Mouse (Mus musculus) liver, embryonic 12.5 days (tissue): ENCODE data around the gene Sbk2. TPM values are rescaled to one million over a fixed set of nuclear protein-coding genes. Genes with fewer than 3 reads are reported as not detected.
A peak's percentile ranks its signal among the peaks of the same experiment; 100 is the strongest.

Experiments used
- ATAC-seq: fragments of 200-750 bp; cut with Nextera tagmentation; 2 replicates; pipeline ENCODE4 v1.8.0; 2017; ENCODE audit warnings: moderate number of reproducible peaks, mild to moderate bottlenecking, moderate library complexity
- H3K27ac ChIP-seq: fragments of 300-500 bp; sonication (generic); 2 replicates; pipeline ENCODE4 v1.5.1; 2016; ENCODE audit warnings: mild to moderate bottlenecking
- H3K27me3 ChIP-seq: fragments of 300-500 bp; sonication (generic); replicated peaks from 2 replicates; pipeline ENCODE4 v1.6.1; 2016; ENCODE audit warnings: mild to moderate bottlenecking, moderate library complexity
- H3K36me3 ChIP-seq: fragments of 300-500 bp; sonication (generic); 2 replicates; pipeline ENCODE4 v1.6.1; 2016; ENCODE audit warnings: mild to moderate bottlenecking, moderate library complexity
- H3K4me1 ChIP-seq: fragments of 300-500 bp; sonication (generic); 2 replicates; pipeline ENCODE4 v1.6.1; 2016
- H3K4me2 ChIP-seq: fragments of 300-500 bp; sonication (generic); 2 replicates; pipeline ENCODE4 v1.6.1; 2016; ENCODE audit warnings: mild to moderate bottlenecking, moderate library complexity
- H3K4me3 ChIP-seq: fragments of 300-500 bp; sonication (generic); 2 replicates; pipeline ENCODE4 v1.5.1; 2016; ENCODE audit warnings: mild to moderate bottlenecking, moderate library complexity
- H3K9ac ChIP-seq: fragments of 300-500 bp; sonication (generic); 2 replicates; pipeline ENCODE4 v1.6.1; 2016; ENCODE audit warnings: mild to moderate bottlenecking, moderate library complexity
- H3K9me3 ChIP-seq: fragments of 300-500 bp; sonication (generic); replicated peaks from 2 replicates; pipeline ENCODE4 v1.6.1; 2016; ENCODE audit warnings: mild to moderate bottlenecking, moderate library complexity
- WGBS: fragments of 180-500 bp; shearing (Covaris S2); methylation state at CpG from one replicate; pipeline ENCODE4 v1.1.7; 2016; ENCODE audit not compliant: insufficient replicate concordance; 5-methylcytosine and 5-hydroxymethylcytosine counted together
- polyA plus RNA-seq: library from polyadenylated mRNA; unstranded; fragments of >200 nt; fragmentation: Nextera tagmentation; extraction: Ambion mirVana; gene quantifications from 2 replicates; pipeline ENCODE4 v1.2.1, GENCODE M21; 2016

The Sbk2 gene
- polyA plus RNA-seq, 1 experiment from 2014 or later = not detected

DNA sequence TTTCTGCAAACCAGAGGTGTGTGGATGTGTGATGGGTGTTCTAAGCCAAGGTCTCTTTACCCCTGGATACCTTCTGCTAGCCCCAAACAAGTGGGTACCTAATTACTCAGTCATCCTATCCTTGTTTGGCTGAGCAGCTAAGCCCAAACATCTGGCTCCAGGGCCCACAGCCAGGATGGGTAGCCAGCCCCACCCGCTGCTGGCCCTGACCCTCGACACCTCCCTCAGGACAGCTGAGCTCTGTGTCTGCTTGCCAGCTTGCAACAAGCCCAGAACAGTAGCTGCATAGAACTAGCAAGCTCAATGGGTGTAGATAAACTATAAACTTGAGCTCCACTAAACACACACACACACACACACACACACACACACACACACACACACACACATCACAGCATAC is 16.4 kb downstream of the Sbk2 start:
- Histone ChIP-seq H3K4me3 (no peak overlapping the region), H3K4me2 (no peak overlapping the region), H3K9me3 (no peaks in the 10 kb centered on the region; the same call in 1 of the 2 replicates), H3K27me3 (peaks cover 7% of the 10 kb centered on the region; the same call in 1 of the 2 replicates), H3K9ac (no peak overlapping the region), H3K4me1 (no peaks in the 10 kb centered on the region), H3K27ac (no peak overlapping the region), H3K36me3 (no peaks in the 10 kb centered on the region)
- ATAC-seq = no peak
- 51% methylated on average over 2 of the region's 2 CpGs for WGBS

DNA sequence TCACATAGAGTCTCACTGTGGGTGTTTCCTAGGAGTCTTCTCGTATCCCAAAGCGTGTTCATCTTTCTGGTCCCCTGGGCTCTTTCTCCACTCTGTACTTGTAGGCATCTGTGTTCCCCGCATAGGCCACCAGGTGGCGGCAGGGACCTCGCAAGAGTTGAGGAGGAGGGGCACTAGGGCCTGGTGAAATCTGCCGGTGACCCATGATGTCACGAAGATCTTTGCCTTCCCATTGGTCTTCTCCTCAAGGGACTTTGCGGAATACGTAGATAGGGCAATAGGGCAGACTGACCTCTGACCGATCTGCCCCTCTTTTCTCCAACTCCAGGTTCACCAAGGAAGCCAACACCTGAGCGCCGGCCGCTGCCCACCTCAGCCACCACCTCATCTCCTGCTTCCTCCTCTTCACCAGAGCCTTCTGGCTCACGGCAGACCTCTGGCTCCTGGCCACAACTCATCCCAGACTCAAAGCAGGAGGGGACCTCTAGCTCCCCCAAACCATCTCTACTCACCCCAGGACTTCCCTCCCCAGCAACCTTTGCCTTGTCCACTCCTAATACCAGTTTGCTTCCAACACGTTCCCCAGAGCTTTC is 20.9 kb downstream of the Sbk2 start:
- no peaks in the 10 kb centered on the region for H3K36me3 ChIP-seq
- peak overlapping the region; percentile 59 for H3K4me2 ChIP-seq
- H3K27me3 ChIP-seq = peaks cover 22% of the 10 kb centered on the region
- H3K4me3 ChIP-seq = peak overlapping the region; percentile 25
- WGBS = 11% methylated on average over 15 of the region's 15 CpGs
- no peaks in the 10 kb centered on the region for H3K4me1 ChIP-seq
- peak; percentile 77 for ATAC-seq
- no peaks in the 10 kb centered on the region for H3K9me3 ChIP-seq
- no peak overlapping the region for H3K27ac ChIP-seq
- H3K9ac ChIP-seq = no peak overlapping the region

DNA sequence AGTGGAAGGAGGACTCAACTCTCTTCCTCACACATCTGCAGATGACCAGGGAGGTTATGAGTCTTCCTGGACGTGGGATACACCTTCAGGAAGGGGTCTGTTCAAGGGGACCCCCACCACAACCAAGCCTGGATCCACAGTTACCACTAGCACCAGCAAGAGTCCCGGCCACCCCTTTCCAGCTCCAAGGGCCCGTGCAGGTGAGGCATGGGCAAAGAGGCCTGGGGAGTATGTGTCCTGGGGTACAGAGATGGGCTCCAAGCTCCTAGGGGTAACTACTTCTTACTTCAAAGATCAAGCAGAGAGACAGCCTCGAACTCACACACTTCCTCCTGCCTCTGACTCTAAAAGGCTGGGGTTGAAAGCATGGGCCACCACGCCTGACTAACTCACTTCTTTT is 21.5 kb downstream of the Sbk2 start:
- no peaks in the 10 kb centered on the region for H3K4me1 ChIP-seq
- no peaks in the 10 kb centered on the region for H3K36me3 ChIP-seq
- H3K9ac ChIP-seq = no peak overlapping the region
- no peak overlapping the region for H3K4me3 ChIP-seq
- peaks cover 22% of the 10 kb centered on the region for H3K27me3 ChIP-seq
- no peak overlapping the region for H3K4me2 ChIP-seq
- no peaks in the 10 kb centered on the region for H3K9me3 ChIP-seq
- WGBS = 28% methylated on average over 5 of the region's 5 CpGs
- no peak overlapping the region for H3K27ac ChIP-seq
- ATAC-seq = no peak

DNA sequence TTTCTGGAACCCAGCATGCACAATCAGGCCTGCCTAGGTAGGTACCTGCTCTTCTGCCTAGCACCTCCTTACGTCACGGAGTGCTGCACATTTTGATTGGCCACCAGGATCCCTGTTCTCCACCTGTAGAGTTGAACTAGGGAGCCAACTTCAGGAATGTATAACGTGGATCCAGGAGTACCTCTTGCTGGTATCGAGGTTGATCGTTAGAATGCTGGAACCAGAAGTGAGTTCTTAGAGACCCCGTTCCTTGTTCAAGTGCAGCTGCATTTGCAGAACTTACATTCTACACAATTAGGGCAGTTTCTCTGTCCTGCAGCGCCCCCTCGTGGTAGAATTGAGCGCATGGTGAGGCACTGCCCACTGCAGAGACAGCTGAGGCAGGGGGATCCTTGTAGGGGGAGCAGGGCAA is 24.1 kb downstream of the Sbk2 start:
- no peak for ATAC-seq
- 16% methylated on average over 9 of the region's 9 CpGs for WGBS
- Histone ChIP-seq H3K4me3 (no peak overlapping the region), H3K27ac (no peak overlapping the region), H3K27me3 (peaks cover 20% of the 10 kb centered on the region), H3K4me2 (no peak overlapping the region), H3K9me3 (no peaks in the 10 kb centered on the region), H3K9ac (no peak overlapping the region), H3K36me3 (no peaks in the 10 kb centered on the region), H3K4me1 (no peaks in the 10 kb centered on the region)

DNA sequence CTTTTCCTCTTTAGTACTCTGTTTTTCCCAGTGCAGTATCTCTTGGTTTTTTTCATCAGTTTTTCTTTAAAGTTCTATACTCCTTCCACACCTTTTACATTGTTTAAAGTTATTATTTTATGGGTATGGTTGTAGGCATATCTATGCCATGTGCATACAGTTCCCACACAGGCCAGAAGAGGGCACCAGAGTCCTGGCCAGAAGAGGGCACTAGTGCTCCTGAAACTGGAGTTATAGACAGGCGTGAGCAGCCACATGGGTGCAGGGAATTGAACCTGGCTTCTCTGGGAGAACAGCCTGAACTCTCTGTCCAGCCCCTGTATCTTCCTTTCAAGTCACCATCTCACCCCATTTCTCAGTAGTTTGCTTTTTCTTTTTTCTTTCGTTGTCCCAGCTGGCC is 25.8 kb downstream of the Sbk2 start:
- no peaks in the 10 kb centered on the region for H3K4me1 ChIP-seq
- H3K27ac ChIP-seq = no peak overlapping the region
- no peaks in the 10 kb centered on the region for H3K36me3 ChIP-seq
- H3K4me3 ChIP-seq = no peak overlapping the region
- WGBS = 15% methylated on average over 2 of the region's 2 CpGs
- no peak for ATAC-seq
- H3K4me2 ChIP-seq = no peak overlapping the region
- peaks cover 20% of the 10 kb centered on the region for H3K27me3 ChIP-seq
- H3K9ac ChIP-seq = no peak overlapping the region
- no peaks in the 10 kb centered on the region for H3K9me3 ChIP-seq

DNA sequence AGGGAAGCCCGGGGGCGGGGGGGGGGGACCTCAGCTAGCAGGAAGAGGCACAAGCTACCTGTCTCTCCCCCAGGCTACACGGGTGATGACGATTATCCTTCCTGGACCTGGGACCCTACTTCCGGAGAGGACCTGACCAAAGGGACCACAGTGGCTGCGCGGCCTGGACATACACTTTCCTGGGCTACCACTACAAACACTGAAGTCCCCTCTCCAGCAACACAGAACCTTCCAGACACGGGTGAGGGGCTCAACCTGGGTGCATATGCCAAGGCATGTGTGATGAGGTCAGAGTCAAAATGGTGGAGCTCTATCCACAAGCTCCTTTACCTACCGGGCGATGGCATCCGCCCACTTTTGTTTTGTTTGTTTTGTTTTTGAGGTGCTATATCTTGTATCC is 26.8 kb downstream of the Sbk2 start:
- no peak for ATAC-seq
- Histone ChIP-seq H3K36me3 (no peaks in the 10 kb centered on the region), H3K4me3 (no peak overlapping the region), H3K9me3 (no peaks in the 10 kb centered on the region), H3K27me3 (peaks cover 18% of the 10 kb centered on the region), H3K9ac (no peak overlapping the region), H3K27ac (no peak overlapping the region), H3K4me1 (no peaks in the 10 kb centered on the region), H3K4me2 (no peak overlapping the region)
- WGBS = 60% methylated on average over 11 of the region's 11 CpGs

DNA sequence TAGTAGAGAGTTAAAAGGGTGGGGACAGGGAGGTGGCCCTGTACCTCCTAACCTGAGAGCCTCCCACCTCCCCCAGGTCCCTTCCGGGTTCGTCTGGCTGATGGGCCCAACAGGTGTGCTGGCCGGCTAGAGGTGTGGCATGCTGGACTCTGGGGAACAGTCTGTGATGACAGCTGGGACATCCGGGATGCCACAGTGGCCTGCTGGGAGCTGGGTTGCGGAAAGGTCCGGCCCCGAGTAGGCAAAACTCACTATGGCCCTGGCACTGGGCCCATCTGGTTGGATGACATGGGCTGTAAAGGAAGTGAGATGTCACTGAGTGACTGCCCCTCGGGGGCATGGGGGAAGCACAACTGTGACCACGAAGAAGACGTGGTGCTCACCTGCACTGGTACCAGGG is 27.4 kb downstream of the Sbk2 start:
- Histone ChIP-seq H3K27me3 (peaks cover 14% of the 10 kb centered on the region; the same call in 1 of the 2 replicates), H3K9ac (no peak overlapping the region), H3K27ac (no peak overlapping the region), H3K9me3 (no peaks in the 10 kb centered on the region), H3K4me1 (no peaks in the 10 kb centered on the region), H3K36me3 (no peaks in the 10 kb centered on the region), H3K4me3 (no peak overlapping the region), H3K4me2 (no peak overlapping the region)
- 63% methylated on average over 10 of the region's 10 CpGs for WGBS
- no peak for ATAC-seq

DNA sequence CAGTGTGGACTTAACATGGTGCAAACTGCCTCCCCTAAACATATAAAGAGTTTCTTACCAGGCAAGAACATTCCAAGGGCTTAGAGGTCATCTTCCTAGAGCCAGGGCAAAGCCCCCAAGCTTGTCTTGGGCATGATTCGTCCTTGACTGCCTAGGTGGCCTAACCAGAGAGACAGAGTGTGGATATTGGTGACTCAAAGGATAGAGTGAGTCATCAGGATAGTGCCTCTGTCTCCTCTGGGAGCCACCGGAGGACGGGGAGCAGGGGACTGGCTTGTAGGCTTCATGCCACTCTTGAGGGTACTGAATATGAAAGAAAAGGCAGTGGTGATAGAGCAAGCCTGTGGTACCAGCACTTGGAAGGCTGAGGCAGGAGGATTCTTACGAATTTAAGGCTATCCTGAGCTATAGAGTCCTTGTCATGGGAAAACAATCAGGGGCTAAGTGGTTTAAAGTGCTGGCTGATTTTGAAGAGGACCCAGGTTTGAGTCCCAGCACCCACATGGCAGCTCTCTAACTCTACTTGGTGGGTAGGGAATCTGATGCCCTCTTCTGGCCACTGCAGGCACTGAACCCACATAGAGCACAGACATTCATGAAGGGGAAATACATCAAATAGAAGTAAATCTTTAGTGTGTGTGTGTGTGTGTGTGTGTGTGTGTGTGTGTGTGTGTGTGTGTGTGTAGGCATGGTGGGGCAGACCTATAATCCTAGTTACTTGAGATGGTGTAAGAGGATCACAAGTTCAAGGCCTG is 29.9 kb downstream of the Sbk2 start:
- Histone ChIP-seq H3K27ac (no peak overlapping the region), H3K9ac (no peak overlapping the region), H3K4me2 (no peak overlapping the region), H3K36me3 (no peaks in the 10 kb centered on the region), H3K27me3 (peaks cover 7% of the 10 kb centered on the region; the same call in 1 of the 2 replicates), H3K4me1 (no peaks in the 10 kb centered on the region), H3K9me3 (no peaks in the 10 kb centered on the region), H3K4me3 (no peak overlapping the region)
- ATAC-seq = no peak
- 54% methylated on average over 4 of the region's 4 CpGs for WGBS

DNA sequence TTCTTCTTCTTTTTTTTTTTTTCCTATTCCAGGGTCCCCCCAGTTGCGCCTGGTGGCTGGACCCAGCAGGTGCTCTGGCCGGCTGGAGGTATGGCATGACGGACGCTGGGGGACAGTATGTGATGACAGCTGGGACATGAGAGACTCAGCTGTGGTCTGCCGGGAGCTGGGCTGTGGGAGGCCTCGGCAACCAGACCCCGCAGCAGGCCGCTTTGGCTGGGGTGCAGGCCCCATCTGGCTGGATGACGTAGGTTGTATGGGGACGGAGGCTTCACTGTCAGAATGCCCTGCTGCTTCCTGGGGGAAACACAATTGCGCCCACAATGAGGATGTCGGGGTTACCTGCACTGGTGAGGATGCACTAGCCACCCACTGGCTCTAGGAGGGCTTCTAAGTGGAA is 31.1 kb downstream of the Sbk2 start:
- H3K4me1 ChIP-seq = no peaks in the 10 kb centered on the region
- H3K36me3 ChIP-seq = no peaks in the 10 kb centered on the region
- H3K9me3 ChIP-seq = no peaks in the 10 kb centered on the region
- no peak overlapping the region for H3K9ac ChIP-seq
- H3K4me3 ChIP-seq = no peak overlapping the region
- WGBS = 54% methylated on average over 12 of the region's 12 CpGs
- H3K4me2 ChIP-seq = no peak overlapping the region
- ATAC-seq = no peak
- H3K27ac ChIP-seq = no peak overlapping the region
- H3K27me3 ChIP-seq = peaks cover 13% of the 10 kb centered on the region; the same call in 1 of the 2 replicates

DNA sequence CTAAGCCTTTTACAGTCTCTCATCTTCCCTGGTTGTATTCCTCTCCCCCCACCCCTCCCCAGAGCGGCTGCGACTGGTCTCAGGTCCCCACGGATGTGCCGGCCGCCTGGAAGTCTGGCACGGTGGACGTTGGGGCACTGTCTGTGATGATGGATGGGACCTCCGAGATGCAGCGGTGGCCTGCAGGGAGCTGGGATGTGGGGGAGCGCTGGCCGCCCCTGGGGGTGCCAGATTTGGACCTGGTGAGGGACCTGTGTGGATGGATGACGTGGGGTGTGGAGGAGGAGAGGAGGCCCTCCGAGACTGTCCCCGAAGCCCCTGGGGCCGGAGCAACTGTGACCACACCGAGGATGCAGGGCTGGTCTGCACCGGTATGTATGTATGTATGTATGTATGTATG is 35.9 kb downstream of the Sbk2 start:
- WGBS = 67% methylated on average over 17 of the region's 17 CpGs
- Histone ChIP-seq H3K9me3 (no peaks in the 10 kb centered on the region), H3K27ac (no peak overlapping the region), H3K4me1 (peaks cover 21% of the 10 kb centered on the region), H3K4me2 (no peak overlapping the region), H3K9ac (no peak overlapping the region), H3K36me3 (no peaks in the 10 kb centered on the region), H3K27me3 (peaks cover 56% of the 10 kb centered on the region), H3K4me3 (no peak overlapping the region)
- ATAC-seq = no peak

DNA sequence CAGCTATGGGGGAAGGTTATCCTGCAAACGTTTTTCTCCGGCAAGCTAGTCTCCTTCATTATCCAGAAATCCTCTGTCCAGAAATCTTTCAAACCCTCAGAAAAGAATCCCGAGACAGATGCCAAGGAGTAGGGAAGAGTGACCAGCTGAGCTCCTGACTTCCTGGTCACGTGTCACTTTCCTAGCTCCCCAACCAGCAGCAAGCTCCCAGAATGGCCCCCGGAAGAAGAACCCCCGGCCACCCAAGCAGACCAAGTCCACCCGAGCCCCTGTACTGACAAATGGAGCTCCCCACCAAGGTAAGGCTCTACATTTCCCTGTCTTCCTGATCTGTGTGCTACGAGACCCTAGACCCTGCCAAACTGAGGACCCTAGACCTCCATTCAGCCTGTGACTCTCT is 36.5 kb downstream of the Sbk2 start:
- WGBS = 49% methylated on average over 8 of the region's 8 CpGs
- Histone ChIP-seq H3K27ac (no peak overlapping the region), H3K4me3 (no peak overlapping the region), H3K27me3 (peaks cover 59% of the 10 kb centered on the region), H3K36me3 (no peaks in the 10 kb centered on the region), H3K4me2 (no peak overlapping the region), H3K9me3 (no peaks in the 10 kb centered on the region), H3K9ac (no peak overlapping the region), H3K4me1 (peaks cover 27% of the 10 kb centered on the region)
- ATAC-seq = no peak

DNA sequence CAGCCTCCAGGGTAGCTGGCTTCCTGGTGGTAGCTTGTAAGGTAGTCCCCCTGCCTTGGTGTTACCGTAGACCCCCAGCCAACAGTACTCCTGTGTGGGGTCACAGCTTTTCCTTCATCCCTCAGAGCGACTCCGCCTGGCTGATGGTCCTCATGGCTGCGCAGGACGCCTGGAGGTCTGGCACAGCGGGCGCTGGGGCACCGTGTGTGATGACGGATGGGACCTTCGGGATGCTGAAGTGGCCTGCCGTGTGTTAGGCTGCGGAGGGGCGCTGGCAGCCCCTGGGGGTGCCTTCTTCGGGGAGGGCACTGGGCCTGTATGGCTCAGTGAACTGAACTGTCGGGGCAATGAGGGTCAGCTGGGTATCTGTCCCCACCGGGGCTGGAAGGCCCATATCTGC is 37.4 kb downstream of the Sbk2 start:
- WGBS = 65% methylated on average over 16 of the region's 16 CpGs
- H3K27me3 ChIP-seq = peaks cover 68% of the 10 kb centered on the region
- peaks cover 32% of the 10 kb centered on the region for H3K4me1 ChIP-seq
- no peaks in the 10 kb centered on the region for H3K36me3 ChIP-seq
- H3K27ac ChIP-seq = no peak overlapping the region
- no peak overlapping the region for H3K9ac ChIP-seq
- no peak overlapping the region for H3K4me3 ChIP-seq
- H3K4me2 ChIP-seq = no peak overlapping the region
- no peak for ATAC-seq
- no peaks in the 10 kb centered on the region for H3K9me3 ChIP-seq
